ENCODE assay signal across 8 mouse cellular contexts in genomic region chr11:5100283-5100682, GRCm38 (mm10). TPM values are rescaled to one million over a fixed set of nuclear protein-coding genes. Genes with fewer than 3 reads are reported as not detected.
A peak's percentile ranks its signal among the peaks of the same experiment; 100 is the strongest.
DNase-seq lines count a peak whose midpoint lies in the region; ATAC-seq and TF ChIP-seq lines count a peak whose summit lies in the region.

No protein-coding gene starts in this region.

- peaks cover 6% of the 10 kb centered on the region for H3K4me1 ChIP-seq in heart, adult 2 months (ENCODE audit: control insufficient read depth, insufficient read depth, low read length)
- peaks cover 5 to 11% of the 10 kb centered on the region in 2 experiments; a peak in 3 of 4 replicates for H3K4me1 ChIP-seq in ES-E14 (ENCODE audit: control insufficient read depth in 2 of 2, insufficient read depth in 2 of 2, low read length in 2 of 2, poor library complexity in 1 of 2)
- H3K4me1 ChIP-seq in forebrain, embryonic 16.5 days (replicated peaks; ENCODE audit: control insufficient read depth, insufficient read depth, low read length) = peaks cover 29% of the 10 kb centered on the region

- peaks cover 1% of the 10 kb centered on the region for H3K79me2 ChIP-seq in heart, adult 2 months (replicated peaks; ENCODE audit: control insufficient read depth, insufficient read depth, low read length)

- no peaks in the 10 kb centered on the region for H3K9me3 ChIP-seq in ES-E14 (ENCODE audit: control insufficient read depth, insufficient read depth, low read depth, low read length)
- no peaks in the 10 kb centered on the region for H3K9me3 ChIP-seq in forebrain, embryonic 16.5 days (ENCODE audit: control insufficient read depth, low read length)

- peaks cover 5% of the 10 kb centered on the region; the same call in 1 of the 2 replicates for H3K36me3 ChIP-seq in heart, adult 2 months (ENCODE audit: control insufficient read depth, insufficient read depth, low read length)
- H3K36me3 ChIP-seq in ES-E14 (ENCODE audit: control insufficient read depth, insufficient read depth, low read length, poor library complexity, severe bottlenecking) = peaks cover 22% of the 10 kb centered on the region
- no peaks in the 10 kb centered on the region for H3K36me3 ChIP-seq in forebrain, embryonic 16.5 days (ENCODE audit: control insufficient read depth, insufficient read depth)

- WGBS in heart, adult 2 months = under 1% methylated on average over 7 of the region's 7 CpGs
- under 1% methylated on average over 7 of the region's 7 CpGs for WGBS in forebrain, embryonic 16.5 days

- H3K27ac ChIP-seq in heart, adult 2 months = peak overlapping the region; percentile 100
- H3K27ac ChIP-seq in ES-E14 (ENCODE audit: insufficient read depth, low read depth, low read length, poor library complexity, severe bottlenecking) = peak overlapping the region; percentile 94; the same call in 1 of the 2 replicates
- peak overlapping the region; percentile 96 for H3K27ac ChIP-seq in forebrain, embryonic 16.5 days (ENCODE audit: low read length)

- H3K27me3 ChIP-seq in heart, adult 2 months (ENCODE audit: control insufficient read depth, insufficient read depth, low read length) = no peaks in the 10 kb centered on the region
- H3K27me3 ChIP-seq in forebrain, embryonic 16.5 days (replicated peaks; ENCODE audit: control insufficient read depth, insufficient read depth, low read length) = no peaks in the 10 kb centered on the region

- peak overlapping the region; percentile 82 for H3K9ac ChIP-seq in heart, adult 2 months (ENCODE audit: low read depth, low read length)
- H3K9ac ChIP-seq in ES-E14 (ENCODE audit: insufficient read depth, low read depth, low read length, poor library complexity, severe bottlenecking) = peak overlapping the region; percentile 99
- peak overlapping the region; percentile 92 for H3K9ac ChIP-seq in forebrain, embryonic 16.5 days (replicated peaks; ENCODE audit: low read depth, low read length)

- peak overlapping the region; percentile 98 for H3K4me3 ChIP-seq in heart, adult 2 months
- peak overlapping the region; percentile 79 to 84 for H3K4me3 ChIP-seq in ES-E14 (ENCODE audit: insufficient read depth in 1 of 2, low read depth in 1 of 2, low read length in 2 of 2, poor library complexity in 1 of 2, severe bottlenecking in 1 of 2)
- H3K4me3 ChIP-seq in forebrain, embryonic 16.5 days (replicated peaks; ENCODE audit: low read length) = peak overlapping the region; percentile 88

- peak overlapping the region; percentile 57 for H3K4me2 ChIP-seq in forebrain, embryonic 16.5 days (ENCODE audit: low read length)

- ATAC-seq in forebrain, embryonic 16.5 days = no peak

- intact Hi-C loops in heart, adult 2 months (cut with DNase I) = no loop called here
- intact Hi-C loops in heart, postnatal 14 days (cut with DNase I) = no loop called here

- in situ Hi-C loops in ES-E14 (cut with MboI; ENCODE audit: low sequenced_read_pairs in 2 of 2, unreplicated experiment in 2 of 2) = no loop called here

- no peak for TF ChIP-seq POLR2A in heart, adult 2 months (IDR thresholded peaks at IDR 0.05; ENCODE audit: insufficient read depth, low read depth, low read length)

- TF ChIP-seq CTCF in heart, adult 2 months (IDR thresholded peaks at IDR 0.05) = no peak; the same call in 1 of the 2 replicates

- DNase-seq in heart, adult 2 months = no peak
- DNase-seq in heart, postnatal 14 days = no peak
- no peak for DNase-seq in ES-E14 (ENCODE audit: low read depth, low spot score)
- DNase-seq in lung, postnatal 10 days = peak; percentile 13
- DNase-seq in layer of hippocampus, adult 8-10 months (ENCODE audit: low spot score in 2 of 2) = no peak
- no peak for DNase-seq in spleen, adult 12 weeks (ENCODE audit: low spot score)
- no peak for DNase-seq in spleen, postnatal 10 days (ENCODE audit: low spot score in 2 of 2)

- TF ChIP-seq EP300 in heart, adult 2 months (IDR thresholded peaks at IDR 0.05; ENCODE audit: insufficient read depth, low read depth, low read length) = no peak

TF ChIP-seq in ES-E14, 5 proteins besides CTCF, POLR2A, EP300 and RAD21:
- no peak for TF ChIP-seq CHD2 (IDR thresholded peaks at IDR 0.05; ENCODE audit: low read depth, low read length)
- TF ChIP-seq HCFC1 (IDR thresholded peaks at IDR 0.05; ENCODE audit: borderline replicate concordance, insufficient read depth, low read length) = no peak
- TF ChIP-seq ZNF384 (IDR thresholded peaks at IDR 0.05; ENCODE audit: low read depth, low read length) = no peak
- no peak for TF ChIP-seq MAFK (IDR thresholded peaks at IDR 0.05; ENCODE audit: insufficient read depth, low read depth, low read length)
- TF ChIP-seq ZC3H11A (IDR thresholded peaks at IDR 0.05; ENCODE audit: borderline replicate concordance, low read depth, low read length) = no peak

RNA-seq across cellular contexts. Expression of gene Ewsr1, which starts 1.2 kb away (rescaled TPM):
- total RNA-seq in heart, adult 2 months (2021) = 10 to 100 TPM; 89.7 to 92.3 TPM
- 164 and 193 TPM in 2 replicates for polyA plus RNA-seq in heart, adult 2 months (2012; rRNA removed)
- 100 to 1,000 TPM; 119 to 131 TPM for total RNA-seq in heart, postnatal 14 days (2021)
- total RNA-seq in ES-E14 (2012; rRNA removed) = 396 and 421 TPM in 2 replicates
- polyA plus RNA-seq in forebrain, embryonic 16.5 days (2015; fragmentation: Nextera tagmentation; extraction: Ambion mirVana) = 809 and 814 TPM in 2 replicates
- total RNA-seq in layer of hippocampus, adult 8-10 months (2022) = 100 to 1,000 TPM; 333 to 412 (median 383) TPM

RNA-seq across cellular contexts. Expression of gene Rhbdd3, which starts 1.6 kb away (rescaled TPM):
- total RNA-seq in heart, adult 2 months (2021) = 10 to 100 TPM; 21.2 to 23.3 TPM
- 30.9 and 34.4 TPM in 2 replicates for polyA plus RNA-seq in heart, adult 2 months (2012; rRNA removed)
- total RNA-seq in heart, postnatal 14 days (2021) = 10 to 100 TPM; 18.7 to 20.5 TPM
- 33.9 and 40.5 TPM in 2 replicates for total RNA-seq in ES-E14 (2012; rRNA removed)
- polyA plus RNA-seq in forebrain, embryonic 16.5 days (2015; fragmentation: Nextera tagmentation; extraction: Ambion mirVana) = 25.1 and 33.0 TPM in 2 replicates
- total RNA-seq in layer of hippocampus, adult 8-10 months (2022) = 10 to 100 TPM; 22.1 to 26.4 (median 24.2) TPM

RNA-seq across cellular contexts. Expression of gene Gas2l1, which starts 35.2 kb away (rescaled TPM):
- total RNA-seq in heart, adult 2 months (2021) = 10 to 100 TPM; 18.2 to 21.0 TPM
- 22.5 and 27.9 TPM in 2 replicates for polyA plus RNA-seq in heart, adult 2 months (2012; rRNA removed)
- total RNA-seq in heart, postnatal 14 days (2021) = 10 to 100 TPM; 17.8 to 18.7 TPM
- 32.7 and 40.9 TPM in 2 replicates for total RNA-seq in ES-E14 (2012; rRNA removed)
- 17.2 and 18.4 TPM in 2 replicates for polyA plus RNA-seq in forebrain, embryonic 16.5 days (2015; fragmentation: Nextera tagmentation; extraction: Ambion mirVana)
- 10 to 100 TPM; 81.4 to 91.4 (median 86.0) TPM for total RNA-seq in layer of hippocampus, adult 8-10 months (2022)

RNA-seq across cellular contexts. Expression of gene Rasl10a, which starts 42.4 kb away (rescaled TPM):
- total RNA-seq in heart, adult 2 months (2021) = 1 to 10 TPM; 5.0 to 8.1 TPM
- 5.2 and 5.4 TPM in 2 replicates for polyA plus RNA-seq in heart, adult 2 months (2012; rRNA removed)
- total RNA-seq in heart, postnatal 14 days (2021) = 1 to 10 TPM; 3.7 to 4.4 TPM
- total RNA-seq in ES-E14 (2012; rRNA removed) = 1.5 TPM in 2 replicates
- polyA plus RNA-seq in forebrain, embryonic 16.5 days (2015; fragmentation: Nextera tagmentation; extraction: Ambion mirVana) = 0.45 and 0.76 TPM in 2 replicates
- total RNA-seq in layer of hippocampus, adult 8-10 months (2022) = 10 to 100 TPM; 48.3 to 100.0 (median 69.5) TPM

RNA-seq across cellular contexts. Expression of gene Emid1, which starts 51.8 kb away (rescaled TPM):
- 1 to 10 TPM in 1 of 2 experiments, under 1 TPM in 1; 0.82 to 1.2 TPM for total RNA-seq in heart, adult 2 months (2021)
- 2.5 and 3.8 TPM in 2 replicates for polyA plus RNA-seq in heart, adult 2 months (2012; rRNA removed)
- total RNA-seq in heart, postnatal 14 days (2021) = 1 to 10 TPM; 4.1 to 4.6 TPM
- 2.7 and 6.3 TPM in 2 replicates for total RNA-seq in ES-E14 (2012; rRNA removed)
- 22.4 and 27.3 TPM in 2 replicates for polyA plus RNA-seq in forebrain, embryonic 16.5 days (2015; fragmentation: Nextera tagmentation; extraction: Ambion mirVana)
- total RNA-seq in layer of hippocampus, adult 8-10 months (2022) = 1 to 10 TPM; 3.7 to 6.5 (median 5.2) TPM
